ENCODE assay signal across 16 mouse cellular contexts in the genomic region with DNA sequence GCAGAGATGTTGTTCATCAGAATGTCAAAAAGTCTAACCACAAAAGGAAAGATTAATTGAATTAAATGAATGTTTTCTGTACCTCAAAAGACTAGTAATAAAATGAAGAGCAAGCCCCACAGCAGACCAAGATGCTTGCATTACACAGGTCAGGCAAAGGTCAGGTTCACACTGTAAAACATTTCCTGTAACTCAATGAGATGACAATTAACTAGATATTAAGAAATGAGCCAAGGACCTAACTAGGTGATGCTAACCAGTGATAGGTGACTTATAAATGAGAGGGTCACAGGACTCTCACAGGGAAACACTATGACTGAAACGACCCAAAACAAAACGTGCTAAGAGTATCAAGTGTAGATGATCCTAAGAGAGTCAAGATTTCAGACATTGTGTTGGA. TPM values are rescaled to one million over a fixed set of nuclear protein-coding genes. Genes with fewer than 3 reads are reported as not detected.
"Had no signal": no experiment of that assay in that cellular context is flagged by ENCODE, and none has a peak within 500 bp of the region (broad histone marks: within the 10 kb centered on the region; RNA-seq: fewer than 3 reads in every experiment).

No protein-coding gene starts in this region.

- DNase-seq: lung, adult 2 months; lung, postnatal 14 days; lung, postnatal 36 days; right cerebral cortex, postnatal 14 days; thymus, adult 2 months; thymus, postnatal 25 days; thymus, postnatal 4 days had no signal

- H3K27me3 ChIP-seq: lung, embryonic 15.5 days; megakaryocyte, embryonic 14.5 days; midbrain, embryonic 13.5 days; midbrain, embryonic 15.5 days; neural tube, embryonic 12.5 days; stomach, embryonic 15.5 days had no signal

- ATAC-seq: lung, postnatal 0 days; midbrain, embryonic 13.5 days; midbrain, embryonic 15.5 days had no signal

RNA-seq across cellular contexts. Expression of gene D7Ertd443e, which starts 43.2 kb away (rescaled TPM):
- polyA plus RNA-seq: macrophage; midbrain, embryonic 11.5 days; neural tube, embryonic 12.5 days had no signal
